Mouse (Mus musculus): ENCODE results near the gene Retn. TPM values are rescaled to one million over a fixed set of nuclear protein-coding genes. Genes with fewer than 3 reads are reported as not detected.

The Retn gene
- polyA plus RNA-seq, 1 experiment, result 0.94 TPM

DNA sequence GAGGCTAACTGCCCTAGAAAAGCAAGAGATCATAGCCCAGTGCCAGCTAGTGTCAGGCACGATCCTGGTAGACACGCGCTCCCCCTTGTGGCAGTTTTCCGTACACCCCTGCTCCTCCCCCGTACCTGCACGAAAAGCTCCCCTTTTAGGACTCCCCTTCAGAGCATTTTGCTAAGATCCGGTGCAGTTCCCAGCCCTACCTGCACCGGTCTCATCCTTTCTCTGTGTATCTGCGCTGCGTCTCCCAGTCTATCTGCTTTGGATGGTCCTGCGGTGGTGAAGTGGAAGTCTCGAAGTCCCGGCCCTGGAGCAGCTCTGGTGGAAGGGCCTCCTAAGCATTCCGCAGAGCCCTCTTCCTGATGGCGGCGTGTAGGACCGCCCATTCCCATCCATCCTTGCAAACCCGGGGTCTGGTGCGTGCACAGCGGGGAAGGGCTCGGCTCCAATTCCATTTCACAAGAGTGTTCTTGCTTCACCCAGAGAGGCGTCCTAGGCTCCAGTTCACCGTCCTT, 16.5 kb downstream of the Retn start, which contains the start of gene Fcor:
TSS of gene Fcor (minus strand) at position 383 of the 512 bp plus-strand sequence.
- Histone ChIP-seq H3K27ac (ENCODE audit: insufficient read depth, low read length) (peak within 1 kb of the TSS; percentile 67), H3K4me3 (ENCODE audit: low read depth, low read length) (peak within 1 kb of the TSS; percentile 92), H3K27me3 (ENCODE audit: control insufficient read depth, insufficient read depth, low read length, poor library complexity, severe bottlenecking) (no peaks in the 10 kb centered on the region), H3K4me1 (ENCODE audit: control insufficient read depth, insufficient read depth, low read length) (no peaks in the 10 kb centered on the region), H3K9me3 (replicated peaks; ENCODE audit: control insufficient read depth, insufficient read depth, low read length, poor library complexity, severe bottlenecking) (no peaks in the 10 kb centered on the region), H3K36me3 (ENCODE audit: control insufficient read depth, insufficient read depth, low read length, poor library complexity, severe bottlenecking) (no peaks in the 10 kb centered on the region), H3K9ac (ENCODE audit: low read depth, poor library complexity, severe bottlenecking) (peak within 1 kb of the TSS; percentile 52)
- peak; percentile 32 for TF ChIP-seq POLR2A (IDR thresholded peaks at IDR 0.05; ENCODE audit: insufficient read depth, low read length)
- 0 out of 2 replicates have a peak, but pooled peaks have one; percentile 51 for TF ChIP-seq EP300 (IDR thresholded peaks at IDR 0.05; ENCODE audit: insufficient read depth, low read depth, low read length)
- peak; percentile 97 for TF ChIP-seq CTCF (IDR thresholded peaks at IDR 0.05; ENCODE audit: low read depth, low read length)

DNA sequence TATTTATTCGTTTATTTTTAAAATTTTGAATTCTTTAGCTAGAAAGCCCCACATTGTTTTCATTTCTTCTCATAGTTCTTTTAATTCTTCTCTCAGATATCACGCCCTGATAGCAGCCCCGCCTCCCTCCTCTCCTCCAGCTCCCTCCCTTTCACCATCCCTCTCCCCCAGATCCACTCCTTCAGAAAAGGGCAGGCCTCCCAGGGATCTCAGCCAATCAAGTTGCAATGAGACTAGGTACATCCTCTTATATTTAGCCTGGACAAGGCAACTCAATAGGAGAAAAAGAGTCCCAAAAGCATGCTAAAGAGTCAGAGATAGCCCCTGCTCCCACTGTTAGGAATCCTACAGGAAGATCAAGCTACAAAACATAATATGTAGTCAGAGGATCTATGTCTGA, 19.1 kb downstream of the Retn start:
- Histone ChIP-seq H3K36me3 (ENCODE audit: control insufficient read depth, insufficient read depth, low read length, poor library complexity, severe bottlenecking) (no peaks in the 10 kb centered on the region), H3K4me1 (ENCODE audit: control insufficient read depth, insufficient read depth, low read length) (no peaks in the 10 kb centered on the region), H3K4me3 (ENCODE audit: low read depth, low read length) (no peak overlapping the region), H3K9me3 (replicated peaks; ENCODE audit: control insufficient read depth, insufficient read depth, low read length, poor library complexity, severe bottlenecking) (no peaks in the 10 kb centered on the region), H3K27me3 (ENCODE audit: control insufficient read depth, insufficient read depth, low read length, poor library complexity, severe bottlenecking) (no peaks in the 10 kb centered on the region), H3K9ac (ENCODE audit: low read depth, poor library complexity, severe bottlenecking) (no peak overlapping the region), H3K27ac (ENCODE audit: insufficient read depth, low read length) (no peak overlapping the region)
- TF ChIP-seq POLR2A (IDR thresholded peaks at IDR 0.05; ENCODE audit: insufficient read depth, low read length), result no peak

DNA sequence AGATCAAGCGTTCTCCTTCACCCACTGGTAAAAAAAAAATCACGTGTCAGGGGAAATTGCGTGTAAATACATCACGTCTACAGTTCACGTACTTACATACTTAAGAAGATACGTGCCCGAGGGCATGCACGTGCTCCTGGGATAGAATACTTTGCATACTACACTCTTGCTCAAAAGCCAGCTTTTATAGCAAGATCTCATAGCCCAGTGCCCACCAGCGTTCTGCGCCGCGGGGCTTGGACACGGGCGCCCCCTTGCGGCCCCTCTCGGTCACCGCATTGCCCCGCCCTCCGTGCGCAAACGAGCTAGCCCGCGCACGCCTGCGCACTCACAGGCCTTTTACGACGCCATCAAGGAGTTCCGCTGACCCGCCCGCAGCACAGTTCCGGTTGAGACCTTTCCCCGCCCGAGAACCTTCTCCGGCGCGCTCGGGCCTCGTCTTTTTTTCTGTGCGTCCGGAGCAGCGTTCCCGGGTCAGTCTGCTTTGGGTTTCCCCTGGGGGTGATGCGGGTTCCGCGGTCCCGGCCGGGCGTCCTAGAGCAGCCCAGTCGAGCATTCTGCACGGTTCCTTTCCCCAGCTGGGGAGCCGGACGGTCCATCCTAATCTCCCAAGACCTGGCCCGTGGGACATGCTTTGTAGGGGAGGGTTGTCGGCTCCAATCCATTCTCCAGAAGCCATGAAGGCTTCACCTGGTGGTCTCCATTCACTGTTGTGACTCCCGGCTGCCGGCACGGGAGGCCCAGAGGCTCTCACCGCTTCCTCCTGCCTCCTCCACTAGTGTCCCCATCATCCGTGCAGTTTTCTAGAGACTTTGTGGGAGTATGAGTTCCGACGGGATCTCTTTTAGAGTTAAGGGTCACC, 20.8 kb downstream of the Retn start, which contains the start of gene Trappc5:
TSS of gene Trappc5 (plus strand) at position 169 of the 862 bp plus-strand sequence.
- H3K4me3 ChIP-seq (ENCODE audit: low read depth, low read length), result peak within 1 kb of the TSS; percentile 93
- TF ChIP-seq POLR2A (IDR thresholded peaks at IDR 0.05; ENCODE audit: insufficient read depth, low read length) (peak; percentile 27), EP300 (IDR thresholded peaks at IDR 0.05; ENCODE audit: insufficient read depth, low read depth, low read length) (0 out of 2 replicates have a peak, but pooled peaks have one; percentile 27), CTCF (IDR thresholded peaks at IDR 0.05; ENCODE audit: low read depth, low read length) (peak; percentile 86)
- peak within 1 kb of the TSS; percentile 92 for H3K9ac ChIP-seq (ENCODE audit: low read depth, poor library complexity, severe bottlenecking)
- H3K27ac ChIP-seq (ENCODE audit: insufficient read depth, low read length), result peak within 1 kb of the TSS; percentile 31; the same call in 1 of the 2 replicates
- no peaks in the 10 kb centered on the region for H3K27me3 ChIP-seq (ENCODE audit: control insufficient read depth, insufficient read depth, low read length, poor library complexity, severe bottlenecking)
- no peaks in the 10 kb centered on the region for H3K4me1 ChIP-seq (ENCODE audit: control insufficient read depth, insufficient read depth, low read length)
- no peaks in the 10 kb centered on the region for H3K9me3 ChIP-seq (replicated peaks; ENCODE audit: control insufficient read depth, insufficient read depth, low read length, poor library complexity, severe bottlenecking)
- H3K36me3 ChIP-seq (ENCODE audit: control insufficient read depth, insufficient read depth, low read length, poor library complexity, severe bottlenecking), result peaks cover 11% of the 10 kb centered on the region

DNA sequence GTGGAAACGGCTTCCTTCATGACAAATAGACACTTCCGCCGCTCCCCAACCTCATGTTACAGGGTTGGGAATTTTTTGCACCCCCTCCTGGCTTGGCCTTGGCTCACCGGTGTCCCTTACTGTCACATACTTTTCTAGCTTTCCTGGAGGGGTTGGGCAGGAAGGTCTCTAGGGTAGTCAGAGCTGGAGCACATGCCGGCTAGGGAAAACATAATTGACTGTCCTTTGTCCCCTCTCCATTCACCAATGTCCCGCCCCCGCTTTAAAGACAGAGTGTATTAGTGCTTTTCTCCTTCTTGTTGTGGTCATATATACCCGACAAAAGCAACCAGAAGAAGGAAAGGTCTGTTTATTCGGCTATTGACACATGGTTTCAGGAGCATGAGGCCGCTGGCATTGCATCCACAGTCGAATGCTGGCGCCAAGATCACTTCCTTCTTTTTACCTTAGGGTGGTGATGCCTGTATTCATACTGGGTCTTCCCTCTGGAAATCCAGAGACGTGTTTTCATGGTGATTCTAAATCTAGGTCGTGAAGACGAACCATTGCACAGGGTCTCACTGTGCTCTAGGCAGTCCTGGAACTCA, 21.5 kb downstream of the Retn start:
- Histone ChIP-seq H3K9ac (ENCODE audit: low read depth, poor library complexity, severe bottlenecking) (peak overlapping the region; percentile 92), H3K27ac (ENCODE audit: insufficient read depth, low read length) (no peak overlapping the region; the same call in 1 of the 2 replicates), H3K4me3 (ENCODE audit: low read depth, low read length) (peak overlapping the region; percentile 93), H3K27me3 (ENCODE audit: control insufficient read depth, insufficient read depth, low read length, poor library complexity, severe bottlenecking) (no peaks in the 10 kb centered on the region), H3K4me1 (ENCODE audit: control insufficient read depth, insufficient read depth, low read length) (no peaks in the 10 kb centered on the region), H3K9me3 (replicated peaks; ENCODE audit: control insufficient read depth, insufficient read depth, low read length, poor library complexity, severe bottlenecking) (no peaks in the 10 kb centered on the region), H3K36me3 (ENCODE audit: control insufficient read depth, insufficient read depth, low read length, poor library complexity, severe bottlenecking) (peaks cover 11% of the 10 kb centered on the region)
- TF ChIP-seq CTCF (IDR thresholded peaks at IDR 0.05; ENCODE audit: low read depth, low read length) (no peak), POLR2A (IDR thresholded peaks at IDR 0.05; ENCODE audit: insufficient read depth, low read length) (no peak), EP300 (IDR thresholded peaks at IDR 0.05; ENCODE audit: insufficient read depth, low read depth, low read length) (no peak)

DNA sequence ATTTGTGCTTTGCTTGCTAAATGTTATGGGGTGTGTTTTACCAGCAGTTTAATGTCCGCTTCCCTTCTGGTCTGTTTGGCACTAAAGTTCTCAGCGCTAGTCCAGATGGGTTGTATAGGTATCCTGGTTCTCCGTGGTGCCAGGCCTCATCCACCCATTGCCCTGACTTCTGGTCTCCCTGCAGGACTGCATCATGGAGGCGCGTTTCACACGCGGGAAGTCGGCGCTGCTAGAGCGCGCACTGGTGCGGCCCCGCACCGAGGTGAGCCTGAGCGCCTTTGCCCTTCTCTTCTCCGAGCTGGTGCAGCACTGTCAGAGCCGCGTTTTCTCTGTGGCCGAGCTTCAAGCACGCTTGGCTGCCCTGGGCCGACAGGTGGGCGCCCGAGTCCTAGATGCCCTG, 23.3 kb downstream of the Retn start:
- no peak overlapping the region for H3K27ac ChIP-seq (ENCODE audit: insufficient read depth, low read length)
- H3K4me3 ChIP-seq (ENCODE audit: low read depth, low read length), result peak overlapping the region; percentile 52
- no peaks in the 10 kb centered on the region for H3K9me3 ChIP-seq (replicated peaks; ENCODE audit: control insufficient read depth, insufficient read depth, low read length, poor library complexity, severe bottlenecking)
- H3K27me3 ChIP-seq (ENCODE audit: control insufficient read depth, insufficient read depth, low read length, poor library complexity, severe bottlenecking), result no peaks in the 10 kb centered on the region
- H3K4me1 ChIP-seq (ENCODE audit: control insufficient read depth, insufficient read depth, low read length), result no peaks in the 10 kb centered on the region
- H3K36me3 ChIP-seq (ENCODE audit: control insufficient read depth, insufficient read depth, low read length, poor library complexity, severe bottlenecking), result peaks cover 11% of the 10 kb centered on the region
- TF ChIP-seq EP300 (IDR thresholded peaks at IDR 0.05; ENCODE audit: insufficient read depth, low read depth, low read length), result no peak
- TF ChIP-seq CTCF (IDR thresholded peaks at IDR 0.05; ENCODE audit: low read depth, low read length), result no peak
- no peak for TF ChIP-seq POLR2A (IDR thresholded peaks at IDR 0.05; ENCODE audit: insufficient read depth, low read length)
- peak overlapping the region; percentile 39 for H3K9ac ChIP-seq (ENCODE audit: low read depth, poor library complexity, severe bottlenecking)
